11 mouse cellular contexts compared by ENCODE assay signal in the genomic region with DNA sequence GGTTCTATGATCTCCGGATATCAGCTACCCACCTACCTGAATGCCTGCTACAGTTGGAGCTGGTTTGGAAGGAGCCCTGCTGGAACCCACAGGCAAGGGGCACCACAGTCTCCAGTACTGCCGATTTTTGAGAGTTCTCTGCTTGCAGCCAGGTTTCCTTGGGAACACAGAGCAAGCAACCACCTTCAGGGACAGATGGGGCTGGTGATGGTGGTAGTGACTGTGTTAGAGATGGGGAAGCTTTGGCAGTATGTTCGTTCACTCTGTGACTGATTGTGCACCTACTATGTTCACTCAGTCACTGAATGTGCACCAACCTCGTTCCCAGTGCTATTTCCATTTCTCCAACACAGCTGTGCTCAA.
DNase-seq lines count a peak whose midpoint lies in the region; ATAC-seq lines count a peak whose summit lies in the region.
"Had no signal": no experiment of that assay in that cellular context is flagged by ENCODE, and none has a peak within 500 bp of the region (broad histone marks: within the 10 kb centered on the region; RNA-seq: fewer than 3 reads in every experiment).

No protein-coding gene starts in this region.

- WGBS in hindbrain, embryonic 13.5 days: 63% methylated on average over 4 of the region's 4 CpGs
- 77% methylated on average over 4 of the region's 4 CpGs for WGBS in midbrain, embryonic 10.5 days

- H3K9me3 ChIP-seq in hindbrain, embryonic 13.5 days: no peaks in the 10 kb centered on the region
- no peaks in the 10 kb centered on the region for H3K9me3 ChIP-seq in midbrain, embryonic 10.5 days (replicated peaks)

- H3K4me1 ChIP-seq in hindbrain, embryonic 13.5 days (replicated peaks): peaks cover 78% of the 10 kb centered on the region
- H3K4me1 ChIP-seq in midbrain, embryonic 10.5 days: peaks cover 40% of the 10 kb centered on the region

- 0 out of 2 replicates have a peak, but pooled peaks cover under 1% of the 10 kb centered on the region for H3K36me3 ChIP-seq in hindbrain, embryonic 13.5 days
- no peaks in the 10 kb centered on the region for H3K36me3 ChIP-seq in midbrain, embryonic 10.5 days

- peak; percentile 50 to 60 for DNase-seq in right cerebral cortex, adult 2 months (ENCODE audit: low spot score in 2 of 2)
- no peak for DNase-seq in right cerebral cortex, postnatal 14 days
- DNase-seq in midbrain, embryonic 10.5 days (ENCODE audit: low spot score): no peak
- DNase-seq in T-cell, adult 2 months (ENCODE audit: low spot score): no peak
- DNase-seq in urinary bladder, postnatal 36 days (ENCODE audit: low spot score in 2 of 2): no peak
- DNase-seq in spleen, postnatal 4 days (ENCODE audit: low spot score in 2 of 2): no peak
- DNase-seq in spleen, postnatal 36 days (ENCODE audit: low spot score in 2 of 2): no peak
- DNase-seq: cerebellum, postnatal 36 days; kidney, postnatal 36 days; liver had no signal

- no peak overlapping the region for H3K4me3 ChIP-seq in hindbrain, embryonic 13.5 days
- no peak overlapping the region for H3K4me3 ChIP-seq in midbrain, embryonic 10.5 days

- H3K27me3 ChIP-seq in hindbrain, embryonic 13.5 days: 0 out of 2 replicates have a peak, but pooled peaks cover 2% of the 10 kb centered on the region
- H3K27me3 ChIP-seq in midbrain, embryonic 10.5 days (ENCODE audit: low read depth, poor library complexity, severe bottlenecking): peaks cover 14% of the 10 kb centered on the region; the same call in 1 of the 2 replicates

- H3K9ac ChIP-seq in hindbrain, embryonic 13.5 days: 0 out of 2 replicates have a peak overlapping the region, but pooled peaks have one; percentile 20

- H3K4me2 ChIP-seq in hindbrain, embryonic 13.5 days: no peak overlapping the region

- no peak for ATAC-seq in hindbrain, embryonic 13.5 days (ENCODE audit: low FRiP score)

- H3K27ac ChIP-seq in hindbrain, embryonic 13.5 days: peak overlapping the region; percentile 97
- peak overlapping the region; percentile 77; the same call in 1 of the 2 replicates for H3K27ac ChIP-seq in midbrain, embryonic 10.5 days (replicated peaks)

Comparison
In these comparisons a context has a peak if more than half of its experiments do, and no peak if none do; other contexts are left out.
1. DNase-seq: peak in right cerebral cortex, adult 2 months (2 of 2); none in right cerebral cortex, postnatal 14 days (single experiment), midbrain, embryonic 10.5 days (single experiment), T-cell, adult 2 months (single experiment), urinary bladder, postnatal 36 days (0 of 2), spleen, postnatal 4 days (0 of 2) and spleen, postnatal 36 days (0 of 2).